Mouse (Mus musculus) thymus, adult 18-20 months (tissue): ENCODE results near the gene Sp9.

Experiments used
- DNase-seq, 2 experiments: peaks; one replicate each; pipeline ENCODE4 v3.0.0; 2022; ENCODE audit warnings: mixed read lengths in 2 of 2

Gene Sp9

DNA sequence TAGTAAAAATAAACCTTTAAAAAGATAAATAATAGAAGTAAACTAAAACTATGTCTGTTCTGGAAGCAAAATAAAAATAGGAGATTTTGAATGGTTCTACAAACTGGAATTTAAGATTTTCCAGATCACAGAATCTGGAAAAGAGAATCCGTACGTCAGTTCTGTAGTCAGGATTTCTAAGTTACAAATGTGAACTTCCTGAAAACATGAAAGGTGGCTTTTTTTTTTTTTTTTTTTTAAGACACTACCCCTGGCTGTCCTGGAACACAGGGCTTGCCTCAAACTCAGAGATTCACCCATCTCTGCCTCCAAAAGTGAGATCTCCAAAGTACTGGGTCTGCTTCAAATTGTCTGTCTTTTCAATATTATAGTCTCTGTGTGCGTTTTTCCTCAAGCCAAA lies 42.6 kb downstream of the Sp9 start:
- DNase-seq: no peak

DNA sequence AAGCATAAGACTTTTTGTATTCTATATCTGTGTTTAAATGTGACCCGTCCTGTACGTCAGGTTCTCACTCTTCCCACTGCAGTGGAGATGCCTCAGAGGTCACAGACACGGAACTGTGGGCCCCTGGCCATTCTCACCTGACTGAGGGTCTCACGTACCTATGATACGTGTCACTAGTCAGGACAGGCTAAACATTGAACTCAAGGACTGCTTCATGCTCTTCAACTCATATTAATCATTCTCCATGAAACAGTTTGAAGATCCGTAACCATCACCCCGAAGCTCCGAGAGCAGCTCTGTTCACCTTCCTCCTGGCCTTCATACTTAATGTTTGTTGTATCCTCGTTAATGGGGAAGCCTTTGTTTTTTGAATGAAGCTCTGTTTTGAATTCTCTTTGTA lies 45.7 kb downstream of the Sp9 start:
- DNase-seq: no peak

DNA sequence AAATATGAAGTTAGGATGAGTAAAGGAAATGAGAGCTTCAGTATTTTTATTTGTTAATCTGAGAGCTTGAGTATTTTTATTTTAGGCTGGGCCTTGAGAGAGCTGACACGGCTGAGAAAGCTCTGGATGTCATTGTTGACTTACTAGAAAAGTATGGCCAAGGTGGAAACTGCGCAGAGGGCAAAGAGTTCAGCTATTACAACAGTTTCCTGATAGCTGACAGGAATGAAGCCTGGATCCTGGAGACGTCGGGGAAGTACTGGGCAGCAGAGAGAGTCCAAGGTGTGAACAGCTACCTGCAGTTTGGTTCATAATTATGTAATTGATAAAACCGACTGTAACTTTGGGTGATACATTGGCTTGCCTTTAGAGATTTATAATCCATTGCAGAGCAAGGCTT lies 47.5 kb downstream of the Sp9 start:
- DNase-seq: no peak

DNA sequence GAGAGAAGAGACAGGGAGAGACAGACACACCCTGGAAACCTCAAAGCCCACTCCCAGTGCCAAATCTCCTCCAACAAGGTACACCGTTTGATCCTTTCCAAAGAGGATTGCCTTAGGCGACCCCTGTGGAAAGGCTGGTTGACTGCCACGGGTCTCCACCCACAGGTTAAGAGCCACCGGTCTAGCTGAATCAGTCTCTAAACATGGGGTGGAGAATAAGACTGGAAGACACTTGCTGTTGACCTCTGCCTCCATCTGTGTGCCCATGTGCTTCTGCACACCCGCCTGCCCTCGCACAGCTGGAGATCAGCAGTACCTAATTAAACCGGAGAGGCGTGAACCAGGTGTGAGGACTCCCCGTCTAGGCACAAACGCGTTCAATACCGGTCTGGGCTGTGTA lies 51.3 kb downstream of the Sp9 start:
- DNase-seq: no peak

DNA sequence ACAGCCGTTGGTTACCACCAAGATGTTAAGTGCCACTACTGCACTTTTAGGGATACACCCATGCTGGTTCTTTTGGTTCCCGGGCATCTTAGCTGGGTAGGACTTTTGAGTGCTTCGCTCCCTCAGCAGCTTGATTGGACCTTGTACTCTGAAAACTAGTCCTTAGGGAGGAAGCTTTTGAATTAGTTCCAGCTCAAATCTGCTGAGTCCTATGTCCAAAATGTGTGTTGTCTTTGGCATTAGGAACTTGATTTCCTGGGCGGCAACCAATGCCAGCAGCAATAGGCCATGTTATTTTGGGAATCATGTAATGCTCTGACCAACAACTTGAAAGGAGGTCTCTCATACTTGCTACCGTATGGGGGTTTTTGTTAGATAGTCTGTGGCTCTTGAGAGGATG lies 54.1 kb downstream of the Sp9 start:
- no peak for DNase-seq
